Mouse (Mus musculus): ENCODE measurements around the gene Lclat1.

- TF ChIP-seq CTCF (IDR thresholded peaks at IDR 0.05; ENCODE audit: borderline replicate concordance, insufficient read depth, low read depth, low read length) = no peak
- TF ChIP-seq POLR2A (IDR thresholded peaks at IDR 0.05; ENCODE audit: borderline replicate concordance, insufficient read depth, low read length) = no peak
These were observed 10.3 kb downstream of the Lclat1 start for GRCm38 (mm10) chr17:73118134-73118533.

All from cerebellum, adult 2 months (tissue).